Mouse (Mus musculus): ENCODE measurements around the gene Gprc5c. TPM values are rescaled to one million over a fixed set of nuclear protein-coding genes. Genes with fewer than 3 reads are reported as not detected.
"Not testable (repeated sequence)": the region's sequence is repeated elsewhere in the genome, so short reads cannot be mapped to it uniquely, and the experiment has no call there.

Gprc5c gene
- total RNA-seq, 2 experiments from 2014 or later, result 3.6 to 5.1 TPM

- DNase-seq, result no peak
Measured at GRCm38 (mm10) chr11:114869787-114870186, 18.8 kb downstream of the Gprc5c start.

GRCm38 (mm10) chr11:114871540-114871939 is 20.6 kb downstream of the Gprc5c start:
- DNase-seq, result no peak

GRCm38 (mm10) chr11:114873022-114873817 is 22.3 kb downstream of the Gprc5c start:
- no peak for DNase-seq

GRCm38 (mm10) chr11:114874226-114875145 is 23.5 kb downstream of the Gprc5c start:
- no peak for DNase-seq

GRCm38 (mm10) chr11:114875301-114875801 is 24.4 kb downstream of the Gprc5c start:
- DNase-seq, result no peak

- no peak for DNase-seq
Measured at GRCm38 (mm10) chr11:114876176-114876575, 25.2 kb downstream of the Gprc5c start.

- DNase-seq, result no peak
Measured at GRCm38 (mm10) chr11:114876621-114877020, 25.7 kb downstream of the Gprc5c start.

GRCm38 (mm10) chr11:114877145-114877544 is 26.2 kb downstream of the Gprc5c start:
- DNase-seq, result peak in 1 of 2 experiments; percentile 33

- no peak for DNase-seq
Measured at GRCm38 (mm10) chr11:114879666-114880065, 28.7 kb downstream of the Gprc5c start.

- no peak for DNase-seq
Measured at GRCm38 (mm10) chr11:114880185-114880584, 29.2 kb downstream of the Gprc5c start.

GRCm38 (mm10) chr11:114880589-114880988 is 29.6 kb downstream of the Gprc5c start:
- no peak for DNase-seq

GRCm38 (mm10) chr11:114883251-114883789 is 32.4 kb downstream of the Gprc5c start:
- DNase-seq, result no peak

GRCm38 (mm10) chr11:114884380-114885100 is 33.6 kb downstream of the Gprc5c start:
- no peak for DNase-seq

GRCm38 (mm10) chr11:114889991-114890518 is 39.1 kb downstream of the Gprc5c start, which contains the start of gene Cd300a:
Gene Cd300a, plus strand, starts transcription at chr11:114890041.
- no peak for DNase-seq

- no peak for DNase-seq
Measured at GRCm38 (mm10) chr11:114890542-114890941, 39.6 kb downstream of the Gprc5c start.

GRCm38 (mm10) chr11:114896085-114896484 is 45.1 kb downstream of the Gprc5c start:
- no peak for DNase-seq

- DNase-seq, result no peak
Measured at GRCm38 (mm10) chr11:114898026-114898425, 47.1 kb downstream of the Gprc5c start.

GRCm38 (mm10) chr11:114903224-114903623 is 52.3 kb downstream of the Gprc5c start:
- DNase-seq, result no peak

GRCm38 (mm10) chr11:114907567-114907966 is 56.6 kb downstream of the Gprc5c start:
- DNase-seq, result no peak

- no peak for DNase-seq
Measured at GRCm38 (mm10) chr11:114908086-114908485, 57.1 kb downstream of the Gprc5c start.

GRCm38 (mm10) chr11:114909538-114909937 is 58.6 kb downstream of the Gprc5c start:
- not testable (repeated sequence) for DNase-seq

GRCm38 (mm10) chr11:114912847-114913246 is 61.9 kb downstream of the Gprc5c start:
- peak; percentile 66 to 82 for DNase-seq

Data from layer of hippocampus, postnatal 36 days (tissue).